8 mouse cellular contexts compared by ENCODE assay signal in the genomic region with DNA sequence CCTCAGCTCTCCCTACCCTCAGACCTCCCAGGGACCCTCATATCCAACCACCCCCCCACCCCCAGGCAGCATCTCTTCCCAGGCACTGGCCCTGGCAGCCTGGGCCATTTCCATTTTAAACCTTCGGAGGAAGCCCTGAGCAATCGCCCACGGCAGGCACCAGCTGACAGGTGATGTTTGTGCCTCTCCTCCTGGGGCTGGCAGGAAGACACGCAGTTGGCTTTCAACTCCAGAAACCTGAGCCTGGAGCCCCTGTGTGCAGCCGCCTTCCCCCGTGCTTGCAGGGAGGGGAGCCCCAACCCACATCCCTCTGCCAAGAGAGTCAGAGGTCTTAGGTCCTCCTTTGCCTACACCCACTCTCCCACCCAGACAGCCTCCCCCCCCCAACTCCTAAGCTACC. TPM values are rescaled to one million over a fixed set of nuclear protein-coding genes. Genes with fewer than 3 reads are reported as not detected.
DNase-seq lines count a peak whose midpoint lies in the region; ATAC-seq lines count a peak whose summit lies in the region.

No protein-coding gene starts in this region.

- whole genome bisulfite sequencing in forebrain, embryonic 10.5 days: 4% methylated on average over 6 of the region's 6 CpGs
- WGBS in limb, embryonic 11.5 days: 7% methylated on average over 6 of the region's 6 CpGs

- peaks cover 90% of the 10 kb centered on the region for H3K4me1 ChIP-seq in forebrain, embryonic 10.5 days
- H3K4me1 ChIP-seq in limb, embryonic 11.5 days (ENCODE audit: control insufficient read depth, insufficient read depth, low read length): peaks cover 30% of the 10 kb centered on the region

- peak; percentile 54 to 64 for DNase-seq in left cerebral cortex, adult 18-20 months (ENCODE audit: low spot score in 2 of 2)
- no peak for DNase-seq in left cerebral cortex, postnatal 4 days
- no peak for DNase-seq in forebrain, embryonic 10.5 days (ENCODE audit: extremely low spot score, low spot score)
- DNase-seq in limb, embryonic 11.5 days (ENCODE audit: low spot score): no peak
- peak; percentile 33 to 48 for DNase-seq in thymus, adult 18-20 months
- no peak for DNase-seq in layer of hippocampus, postnatal 25 days (ENCODE audit: extremely low spot score in 1 of 2, low spot score in 1 of 2)
- no peak for DNase-seq in heart, postnatal 14 days
- DNase-seq in lung, postnatal 25 days (ENCODE audit: low spot score): no peak

- H3K27ac ChIP-seq in forebrain, embryonic 10.5 days: 0 out of 2 replicates have a peak overlapping the region, but pooled peaks have one; percentile 84
- H3K27ac ChIP-seq in limb, embryonic 11.5 days (replicated peaks; ENCODE audit: low read depth, low read length): no peak overlapping the region

- peaks cover 100% of the 10 kb centered on the region for H3K27me3 ChIP-seq in forebrain, embryonic 10.5 days (ENCODE audit: poor library complexity, severe bottlenecking)
- peaks cover 68% of the 10 kb centered on the region for H3K27me3 ChIP-seq in limb, embryonic 11.5 days (ENCODE audit: control insufficient read depth, insufficient read depth, low read length)

- intact Hi-C loops in left cerebral cortex, postnatal 4 days (cut with DNase I): loop anchor here (5.0 kb wide), 1 partner anchor 97 kb away; no protein-coding TSS in a partner anchor
- intact Hi-C loops in heart, postnatal 14 days (cut with DNase I): no loop called here

- peak overlapping the region; percentile 78 for H3K4me3 ChIP-seq in forebrain, embryonic 10.5 days
- H3K4me3 ChIP-seq in limb, embryonic 11.5 days (ENCODE audit: low read depth, low read length): no peak overlapping the region; the same call in 1 of the 2 replicates

- ATAC-seq in limb, embryonic 11.5 days (ENCODE audit: insufficient number of reproducible peaks, low FRiP score, low TSS enrichment, low read depth): no peak

- H3K9ac ChIP-seq in limb, embryonic 11.5 days (ENCODE audit: low read length): no peak overlapping the region

- no peaks in the 10 kb centered on the region for H3K9me3 ChIP-seq in forebrain, embryonic 10.5 days
- no peaks in the 10 kb centered on the region for H3K9me3 ChIP-seq in limb, embryonic 11.5 days (ENCODE audit: control insufficient read depth, low read length)

- no peaks in the 10 kb centered on the region for H3K36me3 ChIP-seq in forebrain, embryonic 10.5 days (replicated peaks)
- no peaks in the 10 kb centered on the region for H3K36me3 ChIP-seq in limb, embryonic 11.5 days (ENCODE audit: control insufficient read depth, insufficient read depth, low read length)

- peak overlapping the region; percentile 100 for H3K4me2 ChIP-seq in limb, embryonic 11.5 days (ENCODE audit: low read depth, severe bottlenecking)

RNA-seq across cellular contexts. Expression of a gene that starts 41.9 kb away (rescaled TPM):
- total RNA-seq in left cerebral cortex, adult 18-20 months (2021): 100 to 1,000 TPM; 274 to 284 TPM
- total RNA-seq in left cerebral cortex, postnatal 4 days (2021): 100 to 1,000 TPM; 181 TPM
- 275 and 280 TPM in 2 replicates for polyA plus RNA-seq in forebrain, embryonic 10.5 days (2016; fragmentation: Nextera tagmentation; extraction: Ambion mirVana)
- 247 and 260 TPM in 2 replicates for polyA plus RNA-seq in limb, embryonic 11.5 days (2014; fragmentation: Nextera tagmentation; extraction: Ambion mirVana)
- 100 to 1,000 TPM; 291 to 300 TPM for total RNA-seq in layer of hippocampus, postnatal 25 days (2021)
- total RNA-seq in heart, postnatal 14 days (2021): 10 to 100 TPM; 77.4 to 79.9 TPM

RNA-seq across cellular contexts. Expression of a gene that starts 53.2 kb away (rescaled TPM):
- 1,000 to 10,000 TPM in 1 of 2 experiments, 100 to 1,000 TPM in 1; 906 to 1,040 TPM for total RNA-seq in left cerebral cortex, adult 18-20 months (2021)
- 100 to 1,000 TPM; 469 to 499 TPM for total RNA-seq in left cerebral cortex, postnatal 4 days (2021)
- polyA plus RNA-seq in forebrain, embryonic 10.5 days (2016; fragmentation: Nextera tagmentation; extraction: Ambion mirVana): 862 and 888 TPM in 2 replicates
- polyA plus RNA-seq in limb, embryonic 11.5 days (2014; fragmentation: Nextera tagmentation; extraction: Ambion mirVana): 807 and 830 TPM in 2 replicates
- 1,000 to 10,000 TPM; 1,060 to 1,153 TPM for total RNA-seq in layer of hippocampus, postnatal 25 days (2021)
- 100 to 1,000 TPM; 545 to 557 TPM for total RNA-seq in heart, postnatal 14 days (2021)

RNA-seq across cellular contexts. Expression of a gene that starts 58.7 kb away (rescaled TPM):
- total RNA-seq in left cerebral cortex, adult 18-20 months (2021): 10 to 100 TPM; 40.9 to 42.8 TPM
- 10 to 100 TPM; 22.4 to 23.5 TPM for total RNA-seq in left cerebral cortex, postnatal 4 days (2021)
- polyA plus RNA-seq in forebrain, embryonic 10.5 days (2016; fragmentation: Nextera tagmentation; extraction: Ambion mirVana): 4.0 and 4.8 TPM in 2 replicates
- polyA plus RNA-seq in limb, embryonic 11.5 days (2014; fragmentation: Nextera tagmentation; extraction: Ambion mirVana): 3.0 and 3.9 TPM in 2 replicates
- 10 to 100 TPM; 18.3 to 21.2 TPM for total RNA-seq in layer of hippocampus, postnatal 25 days (2021)
- total RNA-seq in heart, postnatal 14 days (2021): 1 to 10 TPM in 1 of 2 experiments, under 1 TPM in 1; 0.98 to 1.0 TPM

Comparison
In these comparisons a context has a peak if more than half of its experiments do, and no peak if none do; other contexts are left out.
1. DNase-seq: peak in left cerebral cortex, adult 18-20 months (2 of 2) and thymus, adult 18-20 months (2 of 2); none in left cerebral cortex, postnatal 4 days (single experiment), forebrain, embryonic 10.5 days (single experiment), limb, embryonic 11.5 days (single experiment), layer of hippocampus, postnatal 25 days (0 of 2), heart, postnatal 14 days (0 of 2) and lung, postnatal 25 days (single experiment).
2. RNA of a gene that starts 58.7 kb away (total RNA-seq): 40.9 to 42.8 TPM in left cerebral cortex, adult 18-20 months, 22.4 to 23.5 TPM in left cerebral cortex, postnatal 4 days and 18.3 to 21.2 TPM in layer of hippocampus, postnatal 25 days; 0.98 to 1.0 TPM in heart, postnatal 14 days; every median in the first group is over 4 times any median in the second.